Mouse (Mus musculus): ENCODE results near the gene Mrpl48. TPM values are rescaled to one million over a fixed set of nuclear protein-coding genes. Genes with fewer than 3 reads are reported as not detected.
A peak's percentile ranks its signal among the peaks of the same experiment; 100 is the strongest.

The Mrpl48 gene
- polyA plus RNA-seq, 1 experiment from 2014 or later, result 52.2 TPM

- no peaks in the 10 kb centered on the region for H3K4me1 ChIP-seq (replicated peaks; ENCODE audit: control insufficient read depth, insufficient read depth, low read length)
- ATAC-seq (replicated peaks; ENCODE audit: low FRiP score), result no peak
- 47% methylated on average over 2 of the region's 2 CpGs for WGBS
Observed at GRCm38 (mm10) chr7:100501844-100502373, 106.2 kb downstream of the Mrpl48 start.

GRCm38 (mm10) chr7:100501027-100501843 is 106.9 kb downstream of the Mrpl48 start:
- no peak overlapping the region for H3K27ac ChIP-seq (ENCODE audit: low read depth, low read length)
- WGBS, result 68% methylated on average over 6 of the region's 6 CpGs

More at GRCm38 (mm10) chr7:100501844-100502373, 106.2 kb downstream of the Mrpl48 start:
- no peak overlapping the region for H3K9ac ChIP-seq (ENCODE audit: low read length)
- H3K36me3 ChIP-seq (ENCODE audit: control insufficient read depth, insufficient read depth, low read length), result no peaks in the 10 kb centered on the region; the same call in 1 of the 2 replicates
- H3K4me2 ChIP-seq (ENCODE audit: low read depth, low read length, severe bottlenecking), result no peak overlapping the region
- H3K27me3 ChIP-seq (ENCODE audit: control insufficient read depth, insufficient read depth, low read length), result no peaks in the 10 kb centered on the region
- no peak overlapping the region for H3K4me3 ChIP-seq (ENCODE audit: low read depth, low read length)
- DNase-seq (ENCODE audit: low spot score), result no peak
- H3K9me3 ChIP-seq (ENCODE audit: control insufficient read depth, low read length), result no peaks in the 10 kb centered on the region
- H3K27ac ChIP-seq (ENCODE audit: low read depth, low read length), result no peak overlapping the region

GRCm38 (mm10) chr7:100500276-100500977 is 107.7 kb downstream of the Mrpl48 start:
- Histone ChIP-seq H3K4me2 (ENCODE audit: low read depth, low read length, severe bottlenecking) (no peak overlapping the region), H3K4me1 (replicated peaks; ENCODE audit: control insufficient read depth, insufficient read depth, low read length) (peaks cover 4% of the 10 kb centered on the region; the same call in 1 of the 2 replicates), H3K27me3 (ENCODE audit: control insufficient read depth, insufficient read depth, low read length) (no peaks in the 10 kb centered on the region), H3K4me3 (ENCODE audit: low read depth, low read length) (no peak overlapping the region), H3K9ac (ENCODE audit: low read length) (no peak overlapping the region), H3K27ac (ENCODE audit: low read depth, low read length) (no peak overlapping the region), H3K9me3 (ENCODE audit: control insufficient read depth, low read length) (no peaks in the 10 kb centered on the region), H3K36me3 (ENCODE audit: control insufficient read depth, insufficient read depth, low read length) (no peaks in the 10 kb centered on the region; the same call in 1 of the 2 replicates)
- WGBS, result 78% methylated on average over 16 of the region's 16 CpGs
- ATAC-seq (replicated peaks; ENCODE audit: low FRiP score) (no peak), DNase-seq (ENCODE audit: low spot score) (no peak)

More at GRCm38 (mm10) chr7:100501027-100501843, 106.9 kb downstream of the Mrpl48 start:
- H3K4me3 ChIP-seq (ENCODE audit: low read depth, low read length), result no peak overlapping the region
- no peak overlapping the region for H3K4me2 ChIP-seq (ENCODE audit: low read depth, low read length, severe bottlenecking)
- H3K4me1 ChIP-seq (replicated peaks; ENCODE audit: control insufficient read depth, insufficient read depth, low read length), result no peaks in the 10 kb centered on the region
- ATAC-seq (replicated peaks; ENCODE audit: low FRiP score) (no peak), DNase-seq (ENCODE audit: low spot score) (no peak)
- H3K27me3 ChIP-seq (ENCODE audit: control insufficient read depth, insufficient read depth, low read length), result no peaks in the 10 kb centered on the region
- no peak overlapping the region for H3K9ac ChIP-seq (ENCODE audit: low read length)
- no peaks in the 10 kb centered on the region; the same call in 1 of the 2 replicates for H3K36me3 ChIP-seq (ENCODE audit: control insufficient read depth, insufficient read depth, low read length)
- H3K9me3 ChIP-seq (ENCODE audit: control insufficient read depth, low read length), result no peaks in the 10 kb centered on the region

GRCm38 (mm10) chr7:100499465-100499864 is 108.6 kb downstream of the Mrpl48 start:
- Histone ChIP-seq H3K36me3 (ENCODE audit: control insufficient read depth, insufficient read depth, low read length) (no peaks in the 10 kb centered on the region; the same call in 1 of the 2 replicates), H3K4me3 (ENCODE audit: low read depth, low read length) (no peak overlapping the region), H3K27me3 (ENCODE audit: control insufficient read depth, insufficient read depth, low read length) (no peaks in the 10 kb centered on the region), H3K27ac (ENCODE audit: low read depth, low read length) (no peak overlapping the region), H3K9me3 (ENCODE audit: control insufficient read depth, low read length) (no peaks in the 10 kb centered on the region), H3K4me1 (replicated peaks; ENCODE audit: control insufficient read depth, insufficient read depth, low read length) (peaks cover 8% of the 10 kb centered on the region; the same call in 1 of the 2 replicates), H3K9ac (ENCODE audit: low read length) (no peak overlapping the region), H3K4me2 (ENCODE audit: low read depth, low read length, severe bottlenecking) (no peak overlapping the region)
- DNase-seq (ENCODE audit: low spot score) (no peak), ATAC-seq (replicated peaks; ENCODE audit: low FRiP score) (no peak)

- Histone ChIP-seq H3K9me3 (ENCODE audit: control insufficient read depth, low read length) (no peaks in the 10 kb centered on the region), H3K27ac (ENCODE audit: low read depth, low read length) (no peak overlapping the region), H3K36me3 (ENCODE audit: control insufficient read depth, insufficient read depth, low read length) (no peaks in the 10 kb centered on the region; the same call in 1 of the 2 replicates), H3K4me3 (ENCODE audit: low read depth, low read length) (no peak overlapping the region), H3K27me3 (ENCODE audit: control insufficient read depth, insufficient read depth, low read length) (no peaks in the 10 kb centered on the region), H3K4me1 (replicated peaks; ENCODE audit: control insufficient read depth, insufficient read depth, low read length) (peaks cover 12% of the 10 kb centered on the region; the same call in 1 of the 2 replicates), H3K4me2 (ENCODE audit: low read depth, low read length, severe bottlenecking) (no peak overlapping the region), H3K9ac (ENCODE audit: low read length) (no peak overlapping the region)
- DNase-seq (ENCODE audit: low spot score) (no peak), ATAC-seq (replicated peaks; ENCODE audit: low FRiP score) (no peak)
- WGBS, result 97% methylated on average over 13 of the region's 13 CpGs
Observed at GRCm38 (mm10) chr7:100497982-100498381, 110.1 kb downstream of the Mrpl48 start.

- Histone ChIP-seq H3K4me2 (ENCODE audit: low read depth, low read length, severe bottlenecking) (no peak overlapping the region), H3K4me3 (ENCODE audit: low read depth, low read length) (no peak overlapping the region), H3K36me3 (ENCODE audit: control insufficient read depth, insufficient read depth, low read length) (no peaks in the 10 kb centered on the region; the same call in 1 of the 2 replicates), H3K4me1 (replicated peaks; ENCODE audit: control insufficient read depth, insufficient read depth, low read length) (peaks cover 14% of the 10 kb centered on the region; the same call in 1 of the 2 replicates), H3K27ac (ENCODE audit: low read depth, low read length) (no peak overlapping the region), H3K9ac (ENCODE audit: low read length) (no peak overlapping the region), H3K9me3 (ENCODE audit: control insufficient read depth, low read length) (no peaks in the 10 kb centered on the region), H3K27me3 (ENCODE audit: control insufficient read depth, insufficient read depth, low read length) (no peaks in the 10 kb centered on the region)
- DNase-seq (ENCODE audit: low spot score) (no peak), ATAC-seq (replicated peaks; ENCODE audit: low FRiP score) (no peak)
- WGBS, result 89% methylated on average over 4 of the region's 4 CpGs
Observed at GRCm38 (mm10) chr7:100497402-100497801, 110.7 kb downstream of the Mrpl48 start.

- no peak overlapping the region for H3K4me2 ChIP-seq (ENCODE audit: low read depth, low read length, severe bottlenecking)
- H3K4me3 ChIP-seq (ENCODE audit: low read depth, low read length), result no peak overlapping the region
- no peak overlapping the region for H3K27ac ChIP-seq (ENCODE audit: low read depth, low read length)
- DNase-seq (ENCODE audit: low spot score) (no peak), ATAC-seq (replicated peaks; ENCODE audit: low FRiP score) (no peak)
- no peaks in the 10 kb centered on the region for H3K27me3 ChIP-seq (ENCODE audit: control insufficient read depth, insufficient read depth, low read length)
- WGBS, result 93% methylated on average over 9 of the region's 9 CpGs
- H3K9me3 ChIP-seq (ENCODE audit: control insufficient read depth, low read length), result no peaks in the 10 kb centered on the region
- no peaks in the 10 kb centered on the region; the same call in 1 of the 2 replicates for H3K36me3 ChIP-seq (ENCODE audit: control insufficient read depth, insufficient read depth, low read length)
- H3K4me1 ChIP-seq (replicated peaks; ENCODE audit: control insufficient read depth, insufficient read depth, low read length), result peaks cover 14% of the 10 kb centered on the region; the same call in 1 of the 2 replicates
- no peak overlapping the region for H3K9ac ChIP-seq (ENCODE audit: low read length)
Observed at GRCm38 (mm10) chr7:100496791-100497190, 111.3 kb downstream of the Mrpl48 start.

- no peak overlapping the region for H3K4me3 ChIP-seq (ENCODE audit: low read depth, low read length)
- H3K27me3 ChIP-seq (ENCODE audit: control insufficient read depth, insufficient read depth, low read length), result no peaks in the 10 kb centered on the region
- no peak for ATAC-seq (replicated peaks; ENCODE audit: low FRiP score)
- peaks cover 14% of the 10 kb centered on the region; the same call in 1 of the 2 replicates for H3K4me1 ChIP-seq (replicated peaks; ENCODE audit: control insufficient read depth, insufficient read depth, low read length)
- no peaks in the 10 kb centered on the region for H3K9me3 ChIP-seq (ENCODE audit: control insufficient read depth, low read length)
- H3K9ac ChIP-seq (ENCODE audit: low read length), result no peak overlapping the region
- H3K27ac ChIP-seq (ENCODE audit: low read depth, low read length), result no peak overlapping the region
- no peaks in the 10 kb centered on the region; the same call in 1 of the 2 replicates for H3K36me3 ChIP-seq (ENCODE audit: control insufficient read depth, insufficient read depth, low read length)
- 87% methylated on average over 6 of the region's 6 CpGs for WGBS
- peak overlapping the region; percentile 13; the same call in 1 of the 2 replicates for H3K4me2 ChIP-seq (ENCODE audit: low read depth, low read length, severe bottlenecking)
- no peak for DNase-seq (ENCODE audit: low spot score)
Observed at GRCm38 (mm10) chr7:100496371-100496770, 111.7 kb downstream of the Mrpl48 start.
